Mouse (Mus musculus): ENCODE data around the gene Clcf1. TPM values are rescaled to one million over a fixed set of nuclear protein-coding genes. Genes with fewer than 3 reads are reported as not detected.

Clcf1 gene
- total RNA-seq (2021): 10.8 and 16.3 TPM in 2 replicates
- long read RNA-seq, experiment 1, partial matches to known transcripts: 2 of 7 reads
- long read RNA-seq, experiment 1, other reads (novel, unspliced or antisense): 3 of 7 reads
- long read RNA-seq, experiment 2, partial matches to known transcripts: 0 of 2 reads
- long read RNA-seq, experiment 2, other reads (novel, unspliced or antisense): 0 of 2 reads

DNA sequence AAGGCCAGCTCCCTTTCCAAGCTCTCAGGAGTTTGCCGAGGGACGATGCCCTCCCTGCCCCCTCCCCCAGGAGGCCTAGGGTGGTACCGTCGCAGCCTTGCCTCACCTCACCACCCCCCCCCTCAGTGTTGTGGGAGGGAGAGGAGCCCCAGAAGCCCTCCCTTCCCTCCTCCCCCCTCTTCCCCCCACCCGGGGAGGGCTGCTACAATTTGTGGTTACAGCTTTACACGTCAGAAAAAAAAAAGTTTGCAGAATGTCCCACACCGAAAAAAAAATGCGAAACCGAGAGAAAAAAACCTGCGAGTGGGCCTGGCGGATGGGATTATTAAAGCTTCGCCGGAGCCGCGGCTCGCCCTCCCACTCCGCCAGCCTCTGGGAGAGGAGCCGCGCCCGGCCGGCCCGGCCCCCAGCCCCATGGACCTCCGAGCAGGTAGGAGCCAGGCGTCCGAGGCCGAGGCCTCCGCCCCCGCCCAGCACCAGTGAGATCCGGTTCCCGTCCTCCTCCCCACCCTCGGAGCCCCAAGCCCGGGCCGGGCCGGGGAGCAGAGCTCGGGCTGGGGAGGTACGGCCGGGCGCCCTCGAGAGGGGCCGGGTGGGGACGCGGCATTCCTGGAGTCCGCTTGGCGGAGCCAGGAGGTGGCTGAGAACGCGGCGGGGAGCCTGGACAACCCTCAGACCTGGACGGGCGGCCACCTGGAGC, at the start of gene Clcf1, which contains the start of gene AC109138.7:
TSS of gene Clcf1 (plus strand) at position 168 of the 700 bp plus-strand sequence.
TSS of gene AC109138.7 (plus strand) at position 287 of the 700 bp plus-strand sequence.
- peak; percentile 81 for DNase-seq

- DNase-seq: peak; percentile 78
Observed at GRCm38 (mm10) chr19:4164721-4165120, 49.3 kb upstream of the Clcf1 start.

DNA sequence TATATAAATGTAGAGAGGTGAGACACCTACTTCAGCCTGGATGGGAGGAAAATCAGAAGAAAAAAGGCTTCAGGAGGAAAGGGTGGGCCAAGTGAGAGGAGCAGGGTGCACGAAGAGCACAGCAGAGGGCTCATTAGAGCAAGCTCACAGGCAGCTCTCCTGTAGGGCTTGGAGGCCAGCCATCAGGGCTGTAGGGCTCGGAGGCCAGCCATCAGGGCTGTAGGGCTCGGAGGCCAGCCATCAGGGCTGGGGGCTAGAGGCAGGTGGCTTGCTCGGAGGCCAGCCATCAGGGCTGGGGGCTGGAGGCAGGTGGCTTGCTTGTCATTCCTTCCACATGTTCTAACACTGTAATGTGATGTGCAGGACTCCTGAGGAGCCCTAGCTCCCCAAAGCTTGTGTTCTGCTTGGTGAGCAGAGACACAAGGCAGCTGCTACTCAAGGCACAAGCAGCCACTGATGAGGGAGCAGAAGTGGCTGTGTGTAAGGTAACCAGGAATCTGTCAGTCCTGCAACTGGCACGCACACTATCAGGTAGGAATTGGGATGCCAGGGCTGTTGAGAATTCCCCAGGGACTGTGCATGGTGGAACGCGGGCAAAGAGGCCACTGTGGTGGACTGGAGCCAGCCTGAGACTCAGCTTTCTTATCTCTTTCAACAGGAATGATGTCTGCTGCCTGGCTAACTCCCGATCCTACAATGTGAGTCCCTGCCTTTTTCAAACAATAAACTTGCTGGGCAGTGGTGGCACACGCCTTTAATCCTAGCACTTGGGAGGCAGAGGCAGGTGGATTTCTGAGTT, 47.2 kb upstream of the Clcf1 start:
- DNase-seq: no peak

GRCm38 (mm10) chr19:4169378-4169784, 44.7 kb upstream of the Clcf1 start:
- DNase-seq: peak; percentile 99

- DNase-seq: no peak
Observed at GRCm38 (mm10) chr19:4169810-4170209, 44.2 kb upstream of the Clcf1 start.

GRCm38 (mm10) chr19:4170723-4171392, 43.2 kb upstream of the Clcf1 start:
- DNase-seq: no peak

DNA sequence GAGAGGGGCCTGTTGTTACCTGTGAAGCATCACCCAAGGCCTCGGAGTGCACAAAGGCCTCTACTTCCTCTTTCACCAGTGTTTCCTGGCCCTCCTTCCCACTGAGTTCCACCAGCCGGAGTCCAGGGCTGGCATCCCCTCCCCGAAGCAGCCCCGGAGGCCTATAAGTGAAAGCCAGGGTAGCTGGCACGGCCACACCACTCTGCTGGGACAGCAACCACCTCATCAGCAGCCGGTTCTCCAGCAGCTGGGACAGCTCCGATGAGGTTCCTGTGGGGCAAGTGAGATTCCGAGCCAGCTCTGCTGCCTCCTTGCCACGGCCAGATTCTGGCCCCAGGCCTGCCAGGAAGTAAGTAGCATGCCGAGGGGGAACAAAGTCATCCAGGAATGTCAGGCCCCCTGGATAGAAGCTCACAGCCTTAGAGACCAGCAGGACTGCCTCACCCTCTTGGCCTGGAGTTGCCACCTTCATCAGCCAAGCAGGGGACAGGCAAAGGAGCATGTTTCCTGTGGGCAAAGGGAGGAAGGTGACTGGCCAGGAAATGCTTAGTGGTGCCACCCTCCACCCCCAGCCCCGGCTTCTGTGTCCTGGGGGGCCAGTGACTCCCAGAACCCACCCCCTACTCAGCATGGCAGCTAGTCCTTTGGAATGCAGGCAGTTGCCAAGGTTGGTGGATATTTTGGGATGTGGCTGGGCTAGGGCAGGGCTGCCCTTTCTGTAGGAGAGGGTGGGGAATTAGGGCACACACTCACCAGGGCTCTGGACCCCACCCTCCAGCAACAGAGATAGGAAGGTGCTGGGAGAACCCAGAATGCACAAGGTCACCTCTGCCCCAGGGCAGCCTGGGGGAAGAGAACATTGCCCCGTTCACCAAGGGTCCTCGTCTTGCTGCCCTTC, 42.4 kb upstream of the Clcf1 start:
- DNase-seq: no peak

GRCm38 (mm10) chr19:4172925-4173324, 41.1 kb upstream of the Clcf1 start:
- DNase-seq: no peak

GRCm38 (mm10) chr19:4175368-4175947, 38.6 kb upstream of the Clcf1 start, which contains the start of gene Carns1:
TSS of gene Carns1 (minus strand) at chr19:4175479.
- DNase-seq: no peak

GRCm38 (mm10) chr19:4180411-4180810, 33.6 kb upstream of the Clcf1 start:
- DNase-seq: no peak

DNA sequence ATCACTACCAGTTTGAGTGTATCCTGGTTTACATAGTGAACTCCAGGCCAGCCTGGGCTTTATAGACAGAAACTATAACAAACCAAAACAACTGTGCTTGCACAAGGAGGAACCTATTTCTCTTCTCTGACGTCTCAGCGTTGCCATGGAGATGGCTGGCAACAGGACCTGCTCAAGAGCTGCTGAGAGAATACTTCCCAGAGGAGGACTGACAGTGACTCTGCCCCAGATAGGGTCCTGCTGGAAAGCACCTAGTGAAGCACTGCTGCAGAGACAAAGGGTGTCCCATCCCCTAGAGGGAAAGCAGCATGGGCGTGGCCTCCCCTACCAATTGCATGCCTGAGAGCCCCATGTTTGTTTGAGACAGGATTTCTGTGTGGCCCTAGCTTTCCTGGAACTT, 32.1 kb upstream of the Clcf1 start:
- DNase-seq: peak; percentile 89

GRCm38 (mm10) chr19:4183689-4184088, 30.3 kb upstream of the Clcf1 start:
- no peak for DNase-seq

DNA sequence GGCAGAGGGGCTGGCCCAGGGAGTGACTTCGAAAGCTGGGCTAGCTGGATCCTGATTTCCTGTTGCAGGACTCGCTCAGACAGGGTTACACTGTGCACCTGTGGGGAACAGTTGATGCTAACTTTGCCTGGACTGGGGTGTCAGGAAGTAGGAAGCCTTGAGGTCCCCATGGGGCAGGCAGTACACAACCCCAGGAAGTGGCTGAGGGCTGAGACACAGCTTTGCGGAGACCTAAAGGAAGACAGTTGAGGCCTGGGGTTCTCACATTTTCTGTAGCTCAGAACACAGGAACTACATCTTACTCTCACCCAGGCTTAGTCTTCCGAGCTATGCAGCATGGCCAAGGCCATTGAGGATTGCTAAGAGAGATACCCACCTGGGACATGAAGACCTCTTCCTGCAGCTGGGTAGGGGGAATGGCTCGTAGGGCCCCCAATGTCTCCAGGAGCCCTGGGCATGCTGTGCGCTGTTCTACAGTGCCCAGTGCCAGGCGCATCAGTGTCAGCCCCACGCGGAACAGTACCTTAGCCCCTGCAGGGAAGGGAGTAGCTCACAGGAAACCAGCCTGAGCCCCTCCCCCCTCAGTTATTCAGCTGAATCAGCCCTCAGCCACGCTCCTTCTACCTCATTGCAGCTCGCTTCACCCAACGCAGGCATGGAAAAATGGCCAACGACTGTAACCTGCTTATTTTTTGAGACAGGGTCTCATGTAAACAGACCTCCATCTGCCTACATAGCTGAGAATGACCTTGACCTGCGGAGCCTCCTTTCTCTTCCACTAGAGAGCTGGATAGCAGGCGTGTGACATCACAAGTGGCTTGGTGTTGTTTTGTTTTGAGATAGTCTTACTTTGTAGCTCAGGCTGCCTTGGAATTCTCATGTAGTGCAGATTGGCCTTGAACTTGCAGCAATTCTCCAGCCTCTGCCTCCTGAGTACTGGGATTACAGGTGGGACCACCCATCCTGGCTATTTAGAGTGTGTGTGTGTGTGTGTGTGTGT, 28.8 kb upstream of the Clcf1 start:
- DNase-seq: peak; percentile 60

GRCm38 (mm10) chr19:4187303-4187702, 26.7 kb upstream of the Clcf1 start:
- no peak for DNase-seq

DNA sequence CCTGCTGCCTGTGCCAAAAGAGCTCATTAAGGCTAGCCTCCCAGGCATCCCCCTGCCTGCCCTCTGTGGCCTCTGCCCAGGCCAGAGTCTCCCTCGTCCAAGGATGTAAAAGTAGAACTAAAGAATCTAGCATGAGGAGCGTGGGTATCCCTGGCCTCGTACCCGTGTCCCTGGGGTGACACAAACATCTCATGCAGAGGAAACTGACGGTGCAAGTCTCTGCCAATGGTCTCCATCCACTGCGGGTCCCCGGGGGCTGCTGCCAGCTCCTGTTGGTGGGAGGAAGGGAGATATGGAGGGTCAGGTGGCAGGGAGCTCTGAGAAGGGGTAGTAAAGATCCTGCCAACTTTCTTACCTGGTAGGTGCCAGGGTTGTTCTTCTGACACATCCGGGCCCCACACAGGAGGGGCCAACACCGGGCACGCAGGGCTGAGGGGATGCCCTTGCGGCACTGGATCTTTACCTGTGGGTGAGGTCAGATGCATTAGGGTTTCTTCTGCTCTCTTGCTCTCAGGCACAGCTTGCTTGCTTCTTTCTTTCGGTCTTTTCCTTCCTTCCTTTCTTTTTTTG, 24.9 kb upstream of the Clcf1 start:
- DNase-seq: no peak

DNA sequence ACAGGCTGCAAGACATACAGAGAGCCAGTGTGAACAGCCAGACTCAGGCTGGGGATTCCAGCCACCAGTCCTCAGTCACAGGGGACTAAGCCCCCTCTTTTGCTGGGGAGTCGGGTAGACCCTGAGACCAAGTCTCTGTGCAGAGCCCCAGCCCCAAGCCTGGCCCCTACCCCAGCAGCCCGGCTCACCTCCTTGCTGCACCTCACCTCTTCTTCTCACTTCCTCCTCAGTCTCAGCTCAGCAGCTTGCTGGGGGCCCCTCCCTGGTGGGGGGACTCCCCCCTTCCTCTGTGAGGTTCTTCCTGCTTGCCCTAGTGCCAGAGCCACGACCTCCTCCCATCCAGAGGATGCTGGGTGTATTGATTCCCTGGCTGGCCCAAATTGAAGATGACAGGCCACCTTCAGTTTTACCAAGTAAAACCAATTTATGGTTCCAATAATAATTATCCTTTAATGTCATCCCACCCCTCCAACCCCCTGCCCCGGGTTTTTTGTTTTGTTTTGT, 23.2 kb upstream of the Clcf1 start, which contains the start of gene Tbc1d10c:
TSS of gene Tbc1d10c (minus strand) at position 454 of the 504 bp plus-strand sequence.
- peak; percentile 63 for DNase-seq

DNA sequence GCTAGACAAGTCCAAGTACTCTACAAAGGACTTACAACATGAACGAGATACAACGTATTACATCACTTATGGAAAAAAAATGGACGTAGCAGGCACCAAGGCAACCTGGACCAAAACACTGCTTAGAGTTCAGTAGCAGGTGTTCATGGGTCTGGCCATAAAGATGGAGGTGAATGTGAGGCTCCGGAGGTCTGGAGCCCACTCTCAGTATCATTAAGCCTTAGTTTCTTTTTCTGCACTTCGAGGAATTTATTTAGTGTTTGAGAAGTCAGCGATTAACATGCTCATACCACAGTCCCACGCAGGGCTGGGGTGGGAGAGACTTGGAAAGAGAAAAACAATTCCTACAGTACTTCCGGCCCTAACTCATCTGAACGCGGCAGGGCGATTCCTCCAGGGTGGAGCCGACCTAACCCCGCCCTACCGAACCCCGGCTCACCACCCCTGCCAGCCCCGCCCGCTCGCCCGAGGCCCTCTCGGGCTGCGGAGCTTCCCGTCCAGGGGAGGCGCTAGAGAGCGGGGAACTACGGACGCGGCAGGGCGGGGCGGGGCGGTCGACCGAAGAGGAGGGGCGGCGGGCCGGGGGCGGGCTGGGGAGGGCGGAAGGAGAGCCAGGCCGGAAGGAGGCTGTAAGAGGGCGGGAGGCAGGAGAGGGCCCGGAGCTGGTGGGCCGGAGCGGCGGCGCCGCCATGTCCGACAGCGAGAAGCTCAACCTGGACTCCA, 22.3 kb upstream of the Clcf1 start, which contains the start of gene Ppp1ca:
TSS of gene Ppp1ca (plus strand) at position 538 of the 723 bp plus-strand sequence.
- DNase-seq: peak; percentile 99

All from adrenal gland, postnatal 14 days (tissue).